In the genomic region with DNA sequence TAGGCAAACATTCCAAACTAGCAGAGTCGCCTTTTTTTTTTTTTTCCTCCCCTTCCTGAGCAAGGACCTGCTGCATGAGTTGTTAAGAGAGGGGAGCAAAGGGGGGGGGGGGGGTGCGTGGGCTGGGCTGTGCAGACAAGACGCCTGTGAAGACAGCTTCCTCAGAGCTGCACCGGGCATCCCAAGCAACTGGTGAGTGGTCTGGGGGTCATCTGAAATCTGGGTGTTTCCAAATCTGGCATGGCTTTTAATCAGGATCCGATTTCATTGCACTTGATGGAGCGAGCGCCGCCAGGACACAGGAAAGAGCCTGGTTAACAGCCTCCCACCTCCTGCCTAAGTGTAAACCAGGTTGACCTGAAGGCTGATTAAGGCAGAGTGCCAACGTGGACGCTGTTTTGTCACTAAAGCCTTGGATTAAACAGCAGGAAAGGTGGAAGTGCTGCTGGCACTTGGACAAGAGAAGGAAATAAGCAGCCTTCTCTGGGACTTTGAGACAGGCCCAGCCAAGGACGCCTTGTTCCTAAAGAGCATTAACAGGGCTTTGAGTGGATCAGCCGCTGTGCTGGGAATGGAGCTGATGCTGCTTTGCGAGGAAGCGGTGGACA, we compare ENCODE assay signal across 11 mouse cellular contexts.
A peak's percentile ranks its signal among the peaks of the same experiment; 100 is the strongest.
DNase-seq lines count a peak whose midpoint lies in the region; ATAC-seq and TF ChIP-seq lines count a peak whose summit lies in the region.
"Had no signal": no experiment of that assay in that cellular context is flagged by ENCODE, and none has a peak within 500 bp of the region (broad histone marks: within the 10 kb centered on the region; RNA-seq: fewer than 3 reads in every experiment).

No protein-coding gene starts in this region.

- H3K27ac ChIP-seq in heart, embryonic 13.5 days (replicated peaks), result no peak overlapping the region
- H3K27ac ChIP-seq in lung, postnatal 0 days (ENCODE audit: low read length), result no peak overlapping the region
- H3K27ac ChIP-seq in stomach, embryonic 15.5 days, result no peak overlapping the region

- peaks cover 6% of the 10 kb centered on the region for H3K4me1 ChIP-seq in heart, embryonic 13.5 days
- H3K4me1 ChIP-seq in lung, postnatal 0 days (ENCODE audit: insufficient read depth, low read depth, low read length), result no peaks in the 10 kb centered on the region
- H3K4me1 ChIP-seq in stomach, embryonic 15.5 days, result no peaks in the 10 kb centered on the region

- H3K9me3 ChIP-seq in heart, embryonic 13.5 days, result no peaks in the 10 kb centered on the region
- H3K9me3 ChIP-seq in lung, postnatal 0 days (ENCODE audit: low read length), result no peaks in the 10 kb centered on the region
- no peaks in the 10 kb centered on the region for H3K9me3 ChIP-seq in stomach, embryonic 15.5 days

- H3K36me3 ChIP-seq in heart, embryonic 13.5 days, result no peaks in the 10 kb centered on the region
- no peaks in the 10 kb centered on the region for H3K36me3 ChIP-seq in lung, postnatal 0 days (ENCODE audit: insufficient read depth, low read length)
- H3K36me3 ChIP-seq in stomach, embryonic 15.5 days, result no peaks in the 10 kb centered on the region

- no peak for TF ChIP-seq EP300 in lung, postnatal 0 days (IDR thresholded peaks at IDR 0.05)

- H3K9ac ChIP-seq in heart, embryonic 13.5 days, result 0 out of 2 replicates have a peak overlapping the region, but pooled peaks have one; percentile 25
- no peak overlapping the region for H3K9ac ChIP-seq in lung, postnatal 0 days (replicated peaks; ENCODE audit: low read depth)
- H3K9ac ChIP-seq in stomach, embryonic 15.5 days, result no peak overlapping the region

- H3K4me2 ChIP-seq in heart, embryonic 13.5 days, result peak overlapping the region; percentile 61
- H3K4me2 ChIP-seq in lung, postnatal 0 days (replicated peaks; ENCODE audit: low read depth, low read length), result peak overlapping the region; percentile 17; the same call in 1 of the 2 replicates
- H3K4me2 ChIP-seq in stomach, embryonic 15.5 days, result peak overlapping the region; percentile 43

- H3K27me3 ChIP-seq in heart, embryonic 13.5 days (replicated peaks), result no peaks in the 10 kb centered on the region
- H3K27me3 ChIP-seq in lung, postnatal 0 days (replicated peaks; ENCODE audit: insufficient read depth, low read length), result no peaks in the 10 kb centered on the region
- no peaks in the 10 kb centered on the region for H3K27me3 ChIP-seq in stomach, embryonic 15.5 days (replicated peaks)

- no peak for DNase-seq in heart, adult 9 months (ENCODE audit: low spot score in 2 of 2)
- peak; percentile 7 for DNase-seq in lung, postnatal 0 days (ENCODE audit: low spot score)
- no peak for DNase-seq in lung, postnatal 10 days
- DNase-seq in hindlimb bud, embryonic 11.5 days (ENCODE audit: extremely low spot score, low read depth, low spot score), result peak; percentile 18
- DNase-seq in thymus, postnatal 36 days, result no peak
- DNase-seq in MN1 (ENCODE audit: low spot score), result no peak
- DNase-seq: adrenal gland, adult 8-10 months; layer of hippocampus, postnatal 36 days; thymus, adult 2 months had no signal

- no peak for ATAC-seq in heart, embryonic 13.5 days (ENCODE audit: extremely low read depth, insufficient number of reproducible peaks, low FRiP score, low TSS enrichment)
- no peak; the same call in 1 of the 2 replicates for ATAC-seq in lung, postnatal 0 days
- ATAC-seq in stomach, embryonic 15.5 days (ENCODE audit: insufficient read depth, low FRiP score, low read depth), result no peak

- peak overlapping the region; percentile 30 for H3K4me3 ChIP-seq in heart, embryonic 13.5 days
- no peak overlapping the region for H3K4me3 ChIP-seq in lung, postnatal 0 days (ENCODE audit: low read depth, low read length)
- H3K4me3 ChIP-seq in stomach, embryonic 15.5 days (replicated peaks), result 0 out of 2 replicates have a peak overlapping the region, but pooled peaks have one; percentile 5

- WGBS in heart, embryonic 13.5 days, result 19% methylated on average over 14 of the region's 14 CpGs
- WGBS in lung, postnatal 0 days, result 20% methylated on average over 13 of the region's 14 CpGs
- WGBS in stomach, embryonic 15.5 days, result 16% methylated on average over 14 of the region's 14 CpGs

- no peak for TF ChIP-seq CTCF in lung, postnatal 0 days (IDR thresholded peaks at IDR 0.05)

Comparison
In these comparisons a context has a peak if more than half of its experiments do, and no peak if none do; other contexts are left out.
1. DNase-seq: peak in lung, postnatal 0 days (single experiment) and hindlimb bud, embryonic 11.5 days (single experiment); none in heart, adult 9 months (0 of 2), lung, postnatal 10 days (single experiment), thymus, postnatal 36 days (0 of 2) and MN1 (single experiment).
2. Peak in every context shown above with its lines, with median percentiles within 50 percentile points of each other: H3K4me2 ChIP-seq.